Mouse (Mus musculus): ENCODE measurements at regions not wholly inside any gene's neighbourhood (a gene's known extent, or its start where the extent isn't known, plus 50 kb on each side); places are given as distances from the start of the nearest gene placed in this dataset.

DNA sequence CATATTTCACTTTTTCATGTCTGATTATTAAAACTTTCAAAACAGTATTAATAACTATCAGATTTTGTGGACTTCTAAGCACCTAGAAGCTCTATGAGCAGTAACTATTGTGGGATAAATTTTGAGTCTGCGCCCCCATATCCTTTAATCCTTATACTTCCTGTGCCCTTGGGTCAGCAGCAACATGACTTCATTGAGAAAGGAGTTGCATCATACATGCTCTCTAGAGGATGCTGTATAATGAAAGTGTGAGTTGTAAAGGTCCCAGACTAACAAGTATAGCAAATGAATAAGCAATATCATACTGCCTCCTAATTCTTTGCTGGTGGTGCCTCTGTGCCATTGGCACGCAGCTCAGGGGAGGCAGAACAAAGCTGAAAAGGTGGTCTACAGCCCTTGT lies 404.6 kb downstream of the 4930474N05Rik start:
- Histone ChIP-seq H3K4me3 (ENCODE audit: low read depth, low read length) (no peak overlapping the region), H3K9me3 (ENCODE audit: control insufficient read depth, low read length) (no peaks in the 10 kb centered on the region), H3K36me3 (ENCODE audit: control insufficient read depth, insufficient read depth, low read length) (no peaks in the 10 kb centered on the region), H3K4me2 (ENCODE audit: low read depth, low read length, severe bottlenecking) (no peak overlapping the region), H3K9ac (ENCODE audit: low read length) (no peak overlapping the region), H3K4me1 (replicated peaks; ENCODE audit: control insufficient read depth, insufficient read depth, low read length) (no peaks in the 10 kb centered on the region), H3K27me3 (ENCODE audit: control insufficient read depth, insufficient read depth, low read length) (no peaks in the 10 kb centered on the region), H3K27ac (ENCODE audit: low read depth, low read length) (no peak overlapping the region)
- DNase-seq (ENCODE audit: low spot score) (no peak), ATAC-seq (replicated peaks; ENCODE audit: low FRiP score) (no peak)
- WGBS, result 85% methylated on average over 2 of the region's 2 CpGs

DNA sequence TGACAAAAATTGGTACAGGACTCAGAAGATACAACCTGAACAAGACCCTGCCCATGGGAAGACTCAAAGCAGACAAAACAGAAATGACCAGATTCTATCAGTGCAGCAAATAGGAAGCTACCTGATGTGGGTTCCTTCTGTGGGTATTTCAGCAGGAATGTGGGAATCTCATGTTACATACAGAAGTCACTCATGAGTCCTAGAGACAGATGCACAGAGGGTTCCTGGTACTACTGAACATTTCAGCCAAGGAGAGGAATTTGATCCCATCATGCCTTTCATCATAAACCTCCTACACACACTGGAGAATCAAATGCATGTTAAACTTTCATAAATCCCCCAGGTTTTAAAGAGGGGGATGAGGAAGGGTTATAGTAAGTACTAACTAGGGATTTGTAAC lies 390.8 kb downstream of the 4930474N05Rik start:
- Histone ChIP-seq H3K36me3 (ENCODE audit: control insufficient read depth, insufficient read depth, low read length) (no peaks in the 10 kb centered on the region), H3K9ac (ENCODE audit: low read length) (no peak overlapping the region), H3K4me1 (replicated peaks; ENCODE audit: control insufficient read depth, insufficient read depth, low read length) (no peaks in the 10 kb centered on the region), H3K9me3 (ENCODE audit: control insufficient read depth, low read length) (no peaks in the 10 kb centered on the region), H3K27ac (ENCODE audit: low read depth, low read length) (no peak overlapping the region), H3K27me3 (ENCODE audit: control insufficient read depth, insufficient read depth, low read length) (no peaks in the 10 kb centered on the region), H3K4me2 (ENCODE audit: low read depth, low read length, severe bottlenecking) (no peak overlapping the region), H3K4me3 (ENCODE audit: low read depth, low read length) (no peak overlapping the region)
- DNase-seq (ENCODE audit: low spot score), result no peak
- no peak for ATAC-seq (replicated peaks; ENCODE audit: low FRiP score)

GRCm38 (mm10) chr14:36471617-36472016 lies 376.9 kb downstream of the 4930474N05Rik start:
- no peak overlapping the region for H3K27ac ChIP-seq (ENCODE audit: low read depth, low read length)
- no peak for DNase-seq (ENCODE audit: low spot score)
- no peaks in the 10 kb centered on the region for H3K9me3 ChIP-seq (ENCODE audit: control insufficient read depth, low read length)
- no peaks in the 10 kb centered on the region for H3K36me3 ChIP-seq (ENCODE audit: control insufficient read depth, insufficient read depth, low read length)
- 75% methylated on average over 2 of the region's 2 CpGs for WGBS
- no peaks in the 10 kb centered on the region for H3K27me3 ChIP-seq (ENCODE audit: control insufficient read depth, insufficient read depth, low read length)
- no peak overlapping the region for H3K4me2 ChIP-seq (ENCODE audit: low read depth, low read length, severe bottlenecking)
- H3K9ac ChIP-seq (ENCODE audit: low read length), result no peak overlapping the region
- no peaks in the 10 kb centered on the region for H3K4me1 ChIP-seq (replicated peaks; ENCODE audit: control insufficient read depth, insufficient read depth, low read length)
- H3K4me3 ChIP-seq (ENCODE audit: low read depth, low read length), result no peak overlapping the region
- no peak for ATAC-seq (replicated peaks; ENCODE audit: low FRiP score)

DNA sequence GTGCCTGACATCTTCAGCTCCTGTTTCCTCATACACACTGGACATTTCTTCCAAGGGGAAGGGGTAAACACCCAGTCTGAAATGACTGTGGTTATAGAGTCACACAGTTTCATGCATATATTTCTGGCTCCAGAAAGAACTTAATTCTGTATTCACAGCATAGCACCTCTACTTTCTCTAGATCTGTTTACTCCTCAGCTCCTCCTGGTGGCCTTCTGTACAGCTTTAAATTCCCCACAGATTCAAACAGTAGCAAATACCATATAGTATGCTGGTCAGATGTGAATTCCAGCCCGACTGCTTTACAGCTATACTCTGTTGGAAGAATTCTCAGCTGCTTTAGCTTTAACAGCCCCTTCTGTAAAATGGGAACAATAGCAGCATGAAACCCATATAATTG lies 375.6 kb downstream of the 4930474N05Rik start:
- Histone ChIP-seq H3K4me2 (ENCODE audit: low read depth, low read length, severe bottlenecking) (no peak overlapping the region), H3K27me3 (ENCODE audit: control insufficient read depth, insufficient read depth, low read length) (no peaks in the 10 kb centered on the region), H3K4me1 (replicated peaks; ENCODE audit: control insufficient read depth, insufficient read depth, low read length) (no peaks in the 10 kb centered on the region), H3K36me3 (ENCODE audit: control insufficient read depth, insufficient read depth, low read length) (no peaks in the 10 kb centered on the region), H3K27ac (ENCODE audit: low read depth, low read length) (no peak overlapping the region), H3K9me3 (ENCODE audit: control insufficient read depth, low read length) (no peaks in the 10 kb centered on the region), H3K4me3 (ENCODE audit: low read depth, low read length) (no peak overlapping the region), H3K9ac (ENCODE audit: low read length) (no peak overlapping the region)
- 85% methylated on average over 1 of the region's 1 CpGs for WGBS
- ATAC-seq (replicated peaks; ENCODE audit: low FRiP score) (no peak), DNase-seq (ENCODE audit: low spot score) (no peak)

DNA sequence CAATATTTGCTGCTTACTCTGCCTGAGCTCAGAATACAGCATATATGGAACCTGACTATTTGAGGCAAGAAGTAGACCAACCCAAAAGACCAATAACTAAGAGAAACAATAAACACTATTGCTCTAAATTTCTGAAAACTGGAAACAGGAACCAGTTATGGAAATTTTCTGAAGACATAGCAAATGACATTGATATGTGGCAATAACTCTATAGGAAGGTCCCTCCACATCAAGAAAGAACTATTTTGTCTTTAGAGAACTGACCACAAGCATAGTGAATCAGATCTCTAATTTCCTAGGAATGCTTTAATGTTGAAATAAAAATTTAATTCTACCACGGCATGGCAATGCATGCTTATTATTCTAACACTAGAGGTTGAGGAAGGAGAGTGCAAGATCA lies 358.3 kb downstream of the 4930474N05Rik start:
- WGBS, result 86% methylated on average over 1 of the region's 1 CpGs
- H3K4me1 ChIP-seq (replicated peaks; ENCODE audit: control insufficient read depth, insufficient read depth, low read length), result no peaks in the 10 kb centered on the region
- no peak for DNase-seq (ENCODE audit: low spot score)
- H3K4me3 ChIP-seq (ENCODE audit: low read depth, low read length), result no peak overlapping the region
- no peaks in the 10 kb centered on the region for H3K27me3 ChIP-seq (ENCODE audit: control insufficient read depth, insufficient read depth, low read length)
- H3K27ac ChIP-seq (ENCODE audit: low read depth, low read length), result no peak overlapping the region
- no peaks in the 10 kb centered on the region for H3K9me3 ChIP-seq (ENCODE audit: control insufficient read depth, low read length)
- no peak overlapping the region for H3K9ac ChIP-seq (ENCODE audit: low read length)
- H3K4me2 ChIP-seq (ENCODE audit: low read depth, low read length, severe bottlenecking), result no peak overlapping the region
- ATAC-seq (replicated peaks; ENCODE audit: low FRiP score), result no peak
- no peaks in the 10 kb centered on the region for H3K36me3 ChIP-seq (ENCODE audit: control insufficient read depth, insufficient read depth, low read length)

DNA sequence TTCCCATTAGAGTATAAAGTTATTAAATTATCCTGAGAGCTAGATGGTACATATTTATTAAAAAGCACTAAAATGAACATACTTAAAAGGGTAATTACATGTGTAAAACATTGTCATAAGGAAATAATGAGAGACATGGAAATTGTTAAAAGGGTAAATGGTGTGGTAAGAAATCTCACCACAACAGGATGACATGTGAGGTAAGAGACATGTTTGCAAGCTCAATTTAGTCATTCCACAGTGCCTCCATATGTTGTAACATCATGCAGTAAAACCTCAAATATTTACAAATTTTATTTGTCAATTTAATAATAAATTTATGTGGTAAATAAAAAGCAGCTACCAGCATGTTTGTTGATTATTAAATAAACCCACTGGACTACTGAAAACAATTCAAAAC lies 355.4 kb downstream of the 4930474N05Rik start:
- H3K27me3 ChIP-seq (ENCODE audit: control insufficient read depth, insufficient read depth, low read length), result no peaks in the 10 kb centered on the region
- no peaks in the 10 kb centered on the region for H3K9me3 ChIP-seq (ENCODE audit: control insufficient read depth, low read length)
- H3K27ac ChIP-seq (ENCODE audit: low read depth, low read length), result no peak overlapping the region
- H3K4me1 ChIP-seq (replicated peaks; ENCODE audit: control insufficient read depth, insufficient read depth, low read length), result no peaks in the 10 kb centered on the region
- ATAC-seq (replicated peaks; ENCODE audit: low FRiP score), result no peak
- no peaks in the 10 kb centered on the region for H3K36me3 ChIP-seq (ENCODE audit: control insufficient read depth, insufficient read depth, low read length)
- H3K4me3 ChIP-seq (ENCODE audit: low read depth, low read length), result no peak overlapping the region
- no peak overlapping the region for H3K4me2 ChIP-seq (ENCODE audit: low read depth, low read length, severe bottlenecking)
- no peak for DNase-seq (ENCODE audit: low spot score)
- H3K9ac ChIP-seq (ENCODE audit: low read length), result no peak overlapping the region

- Histone ChIP-seq H3K9ac (ENCODE audit: low read length) (no peak overlapping the region), H3K4me2 (ENCODE audit: low read depth, low read length, severe bottlenecking) (no peak overlapping the region), H3K27ac (ENCODE audit: low read depth, low read length) (no peak overlapping the region), H3K27me3 (ENCODE audit: control insufficient read depth, insufficient read depth, low read length) (no peaks in the 10 kb centered on the region), H3K9me3 (ENCODE audit: control insufficient read depth, low read length) (no peaks in the 10 kb centered on the region), H3K4me1 (replicated peaks; ENCODE audit: control insufficient read depth, insufficient read depth, low read length) (no peaks in the 10 kb centered on the region), H3K36me3 (ENCODE audit: control insufficient read depth, insufficient read depth, low read length) (no peaks in the 10 kb centered on the region), H3K4me3 (ENCODE audit: low read depth, low read length) (no peak overlapping the region)
- 43% methylated on average over 3 of the region's 3 CpGs for WGBS
- ATAC-seq (replicated peaks; ENCODE audit: low FRiP score) (no peak), DNase-seq (ENCODE audit: low spot score) (no peak)
These were observed 320.0 kb downstream of the 4930474N05Rik start for GRCm38 (mm10) chr14:36414656-36415273.

DNA sequence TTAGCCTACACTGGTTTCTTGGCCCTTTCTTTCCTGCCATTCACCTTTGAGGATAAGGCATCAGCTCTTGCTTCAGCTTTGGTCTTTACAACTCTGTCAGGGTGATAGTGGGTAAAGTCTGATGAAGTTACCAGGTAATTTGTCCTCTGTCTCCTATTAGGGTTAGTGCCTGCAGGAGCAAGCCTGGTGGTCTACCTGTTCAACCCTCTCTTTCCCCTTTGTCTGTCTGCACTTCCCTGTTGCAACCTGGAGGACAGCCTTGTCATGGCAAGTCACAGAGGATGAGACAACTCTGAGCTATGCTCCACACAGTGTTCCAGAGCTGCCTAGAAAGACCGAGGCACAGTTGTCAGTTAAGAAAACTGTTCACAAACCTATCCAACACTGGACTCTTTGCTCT lies 319.5 kb downstream of the 4930474N05Rik start:
- Histone ChIP-seq H3K9ac (ENCODE audit: low read length) (no peak overlapping the region), H3K4me1 (replicated peaks; ENCODE audit: control insufficient read depth, insufficient read depth, low read length) (no peaks in the 10 kb centered on the region), H3K4me2 (ENCODE audit: low read depth, low read length, severe bottlenecking) (no peak overlapping the region), H3K27me3 (ENCODE audit: control insufficient read depth, insufficient read depth, low read length) (no peaks in the 10 kb centered on the region), H3K9me3 (ENCODE audit: control insufficient read depth, low read length) (no peaks in the 10 kb centered on the region), H3K27ac (ENCODE audit: low read depth, low read length) (no peak overlapping the region), H3K36me3 (ENCODE audit: control insufficient read depth, insufficient read depth, low read length) (no peaks in the 10 kb centered on the region), H3K4me3 (ENCODE audit: low read depth, low read length) (no peak overlapping the region)
- DNase-seq (ENCODE audit: low spot score) (no peak), ATAC-seq (replicated peaks; ENCODE audit: low FRiP score) (no peak)
- WGBS, result 53% methylated on average over 1 of the region's 1 CpGs

Data from forebrain, embryonic 11.5 days (tissue).